Comparison of ENCODE assay signal across 7 mouse cellular contexts in genomic region chr8:92961088-92961487, GRCm38 (mm10). TPM values are rescaled to one million over a fixed set of nuclear protein-coding genes. Genes with fewer than 3 reads are reported as not detected.
DNase-seq lines count a peak whose midpoint lies in the region; ATAC-seq and TF ChIP-seq lines count a peak whose summit lies in the region.

No protein-coding gene starts in this region.

- no peaks in the 10 kb centered on the region for H3K9me3 ChIP-seq in lung, postnatal 0 days (ENCODE audit: low read length)
- no peaks in the 10 kb centered on the region for H3K9me3 ChIP-seq in forebrain, embryonic 12.5 days
- H3K9me3 ChIP-seq in limb, embryonic 11.5 days (ENCODE audit: control insufficient read depth, low read length): no peaks in the 10 kb centered on the region
- no peaks in the 10 kb centered on the region for H3K9me3 ChIP-seq in stomach, postnatal 0 days (ENCODE audit: control insufficient read depth, low read length)

- TF ChIP-seq EP300 in lung, postnatal 0 days (IDR thresholded peaks at IDR 0.05): no peak
- no peak for TF ChIP-seq EP300 in stomach, postnatal 0 days (optimal IDR thresholded peaks at IDR 0.05)

- 2% methylated on average over 25 of the region's 25 CpGs for WGBS in lung, postnatal 0 days
- WGBS in forebrain, embryonic 12.5 days: 3% methylated on average over 25 of the region's 25 CpGs
- WGBS in limb, embryonic 11.5 days: 2% methylated on average over 25 of the region's 25 CpGs
- WGBS in stomach, postnatal 0 days: 1% methylated on average over 25 of the region's 25 CpGs

- no peak overlapping the region for H3K27ac ChIP-seq in lung, postnatal 0 days (ENCODE audit: low read length)
- H3K27ac ChIP-seq in forebrain, embryonic 12.5 days: no peak overlapping the region
- no peak overlapping the region for H3K27ac ChIP-seq in limb, embryonic 11.5 days (replicated peaks; ENCODE audit: low read depth, low read length)
- H3K27ac ChIP-seq in stomach, postnatal 0 days (replicated peaks): no peak overlapping the region

- no peak overlapping the region for H3K9ac ChIP-seq in lung, postnatal 0 days (replicated peaks; ENCODE audit: low read depth)
- no peak overlapping the region for H3K9ac ChIP-seq in forebrain, embryonic 12.5 days
- H3K9ac ChIP-seq in limb, embryonic 11.5 days (ENCODE audit: low read length): no peak overlapping the region
- H3K9ac ChIP-seq in stomach, postnatal 0 days (ENCODE audit: low read length): no peak overlapping the region

- TF ChIP-seq CTCF in lung, postnatal 0 days (IDR thresholded peaks at IDR 0.05): no peak
- no peak for TF ChIP-seq CTCF in stomach, postnatal 0 days (IDR thresholded peaks at IDR 0.05; ENCODE audit: low read depth)

- H3K27me3 ChIP-seq in lung, postnatal 0 days (replicated peaks; ENCODE audit: insufficient read depth, low read length): peaks cover 33% of the 10 kb centered on the region
- H3K27me3 ChIP-seq in forebrain, embryonic 12.5 days: peaks cover 64% of the 10 kb centered on the region
- H3K27me3 ChIP-seq in limb, embryonic 11.5 days (ENCODE audit: control insufficient read depth, insufficient read depth, low read length): peaks cover 41% of the 10 kb centered on the region
- peaks cover 8% of the 10 kb centered on the region; the same call in 1 of the 2 replicates for H3K27me3 ChIP-seq in stomach, postnatal 0 days (ENCODE audit: control insufficient read depth, insufficient read depth, low read length)

- no peak for ATAC-seq in lung, postnatal 0 days
- ATAC-seq in forebrain, embryonic 12.5 days (ENCODE audit: low FRiP score): no peak
- ATAC-seq in limb, embryonic 11.5 days (ENCODE audit: insufficient number of reproducible peaks, low FRiP score, low TSS enrichment, low read depth): no peak
- no peak for ATAC-seq in stomach, postnatal 0 days (ENCODE audit: low FRiP score, low TSS enrichment)

- no peak overlapping the region for H3K4me3 ChIP-seq in lung, postnatal 0 days (ENCODE audit: low read depth, low read length)
- peak overlapping the region; percentile 42 for H3K4me3 ChIP-seq in forebrain, embryonic 12.5 days (replicated peaks)
- peak overlapping the region; percentile 39 for H3K4me3 ChIP-seq in limb, embryonic 11.5 days (ENCODE audit: low read depth, low read length)
- H3K4me3 ChIP-seq in stomach, postnatal 0 days (ENCODE audit: low read depth, low read length): peak overlapping the region; percentile 28

- H3K36me3 ChIP-seq in lung, postnatal 0 days (ENCODE audit: insufficient read depth, low read length): no peaks in the 10 kb centered on the region
- H3K36me3 ChIP-seq in forebrain, embryonic 12.5 days (replicated peaks): no peaks in the 10 kb centered on the region
- no peaks in the 10 kb centered on the region for H3K36me3 ChIP-seq in limb, embryonic 11.5 days (ENCODE audit: control insufficient read depth, insufficient read depth, low read length)
- H3K36me3 ChIP-seq in stomach, postnatal 0 days (ENCODE audit: control insufficient read depth, insufficient read depth, low read length): no peaks in the 10 kb centered on the region

- peak overlapping the region; percentile 56 for H3K4me2 ChIP-seq in lung, postnatal 0 days (replicated peaks; ENCODE audit: low read depth, low read length)
- H3K4me2 ChIP-seq in forebrain, embryonic 12.5 days: peak overlapping the region; percentile 66
- H3K4me2 ChIP-seq in limb, embryonic 11.5 days (ENCODE audit: low read depth, severe bottlenecking): peak overlapping the region; percentile 76
- peak overlapping the region; percentile 52 for H3K4me2 ChIP-seq in stomach, postnatal 0 days (replicated peaks; ENCODE audit: low read depth)

- H3K4me1 ChIP-seq in lung, postnatal 0 days (ENCODE audit: insufficient read depth, low read depth, low read length): no peaks in the 10 kb centered on the region
- H3K4me1 ChIP-seq in forebrain, embryonic 12.5 days: peaks cover 14% of the 10 kb centered on the region
- H3K4me1 ChIP-seq in limb, embryonic 11.5 days (ENCODE audit: control insufficient read depth, insufficient read depth, low read length): peaks cover 9% of the 10 kb centered on the region; the same call in 1 of the 2 replicates
- no peaks in the 10 kb centered on the region for H3K4me1 ChIP-seq in stomach, postnatal 0 days (replicated peaks; ENCODE audit: control insufficient read depth, insufficient read depth)

- DNase-seq in lung, postnatal 0 days (ENCODE audit: low spot score): no peak
- no peak for DNase-seq in lung, postnatal 36 days
- no peak for DNase-seq in limb, embryonic 11.5 days (ENCODE audit: low spot score)
- DNase-seq in stomach, postnatal 0 days (ENCODE audit: low spot score): peak; percentile 15
- no peak for DNase-seq in right cerebral cortex, postnatal 36 days (ENCODE audit: low spot score in 2 of 2)
- DNase-seq in Muller cell, postnatal 12 days (ENCODE audit: inconsistent ontology term): no peak

RNA-seq across cellular contexts. Expression of gene Slc6a2, which starts 1.2 kb away (rescaled TPM):
- polyA plus RNA-seq in lung, postnatal 0 days (2015; fragmentation: Nextera tagmentation; extraction: Ambion mirVana): 0.63 and 0.93 TPM in 2 replicates
- 0.03 TPM in 1 of 2 replicates, not detected in the other for polyA plus RNA-seq in forebrain, embryonic 12.5 days (2016; fragmentation: Nextera tagmentation; extraction: Ambion mirVana)
- 0.03 and 0.13 TPM in 2 replicates for polyA plus RNA-seq in limb, embryonic 11.5 days (2014; fragmentation: Nextera tagmentation; extraction: Ambion mirVana)
- polyA plus RNA-seq in stomach, postnatal 0 days (2015; fragmentation: Nextera tagmentation; extraction: Ambion mirVana): 0.07 and 0.13 TPM in 2 replicates

RNA-seq across cellular contexts. Expression of gene Capns2, which starts 59.9 kb away (rescaled TPM):
- 0.13 TPM in 1 of 2 replicates, not detected in the other for polyA plus RNA-seq in lung, postnatal 0 days (2015; fragmentation: Nextera tagmentation; extraction: Ambion mirVana)
- polyA plus RNA-seq in forebrain, embryonic 12.5 days (2016; fragmentation: Nextera tagmentation; extraction: Ambion mirVana): 0.26 TPM in 1 of 2 replicates, not detected in the other
- polyA plus RNA-seq in limb, embryonic 11.5 days (2014; fragmentation: Nextera tagmentation; extraction: Ambion mirVana): 0.40 and 0.82 TPM in 2 replicates
- 48.8 and 52.8 TPM in 2 replicates for polyA plus RNA-seq in stomach, postnatal 0 days (2015; fragmentation: Nextera tagmentation; extraction: Ambion mirVana)

Comparison
In these comparisons a context has a peak if more than half of its experiments do, and no peak if none do; other contexts are left out.
1. RNA of gene Capns2, which starts 59.9 kb away (polyA plus RNA-seq): 48.8 to 52.8 TPM in stomach, postnatal 0 days; 0.40 to 0.82 TPM in limb, embryonic 11.5 days, 0.26 TPM in forebrain, embryonic 12.5 days and 0.13 TPM in lung, postnatal 0 days; every median in the first group is over 10 times any median in the second.
2. Peak in every context shown above with its lines, with median percentiles within 50 percentile points of each other: H3K4me2 ChIP-seq.